Mouse (Mus musculus) retina, postnatal 7 days (tissue): ENCODE results near the gene Scyl1.

ENCODE experiments used
- DNase-seq: peaks from one replicate; pipeline ENCODE4 v3.0.0-alpha.2; 2012; ENCODE audit warnings: low read depth, low spot score

Scyl1 gene

GRCm38 (mm10) chr19:5716955-5717354 is 54.3 kb downstream of the Scyl1 start:
- DNase-seq = no peak

- DNase-seq = no peak
Measured at GRCm38 (mm10) chr19:5715793-5716688, 55.2 kb downstream of the Scyl1 start.

- no peak for DNase-seq
Measured at GRCm38 (mm10) chr19:5713730-5714129, 57.5 kb downstream of the Scyl1 start.

- no peak for DNase-seq
Measured at GRCm38 (mm10) chr19:5713255-5713654, 58.0 kb downstream of the Scyl1 start.

- no peak for DNase-seq
Measured at GRCm38 (mm10) chr19:5711907-5712460, 59.2 kb downstream of the Scyl1 start.

GRCm38 (mm10) chr19:5711218-5711617 is 60.0 kb downstream of the Scyl1 start:
- DNase-seq = no peak

GRCm38 (mm10) chr19:5710581-5710980 is 60.6 kb downstream of the Scyl1 start:
- DNase-seq = no peak

GRCm38 (mm10) chr19:5710068-5710467 is 61.2 kb downstream of the Scyl1 start:
- DNase-seq = no peak
